Mouse (Mus musculus): Measurements from ENCODE around the gene Rrp1.
"Not testable (repeated sequence)": the region's sequence is repeated elsewhere in the genome, so short reads cannot be mapped to it uniquely, and the experiment has no call there.

Rrp1 gene

GRCm38 (mm10) chr10:78383567-78383966 lies 29.3 kb downstream of the Rrp1 start:
- no peak for DNase-seq (ENCODE audit: low spot score in 2 of 2)

DNA sequence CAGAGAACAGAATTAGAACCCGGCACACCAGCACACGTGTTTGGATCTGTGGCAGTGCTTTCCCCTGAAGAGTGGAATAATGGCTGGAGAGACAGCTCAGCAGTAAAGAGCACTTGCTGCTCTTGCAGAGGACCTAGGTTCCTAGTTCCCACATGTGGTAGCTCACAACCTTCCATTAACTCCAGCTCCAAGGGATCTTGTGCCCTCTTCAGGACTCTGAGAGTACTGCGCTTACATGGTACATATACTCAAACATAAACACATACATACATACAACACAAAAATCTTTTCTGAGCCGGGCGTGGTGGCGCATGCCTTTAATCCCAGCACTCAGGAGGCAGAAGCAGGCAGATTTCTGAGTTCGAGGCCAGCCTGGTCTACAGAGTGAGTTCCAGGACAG lies 34.3 kb downstream of the Rrp1 start:
- no peak for DNase-seq (ENCODE audit: low spot score in 2 of 2)

DNA sequence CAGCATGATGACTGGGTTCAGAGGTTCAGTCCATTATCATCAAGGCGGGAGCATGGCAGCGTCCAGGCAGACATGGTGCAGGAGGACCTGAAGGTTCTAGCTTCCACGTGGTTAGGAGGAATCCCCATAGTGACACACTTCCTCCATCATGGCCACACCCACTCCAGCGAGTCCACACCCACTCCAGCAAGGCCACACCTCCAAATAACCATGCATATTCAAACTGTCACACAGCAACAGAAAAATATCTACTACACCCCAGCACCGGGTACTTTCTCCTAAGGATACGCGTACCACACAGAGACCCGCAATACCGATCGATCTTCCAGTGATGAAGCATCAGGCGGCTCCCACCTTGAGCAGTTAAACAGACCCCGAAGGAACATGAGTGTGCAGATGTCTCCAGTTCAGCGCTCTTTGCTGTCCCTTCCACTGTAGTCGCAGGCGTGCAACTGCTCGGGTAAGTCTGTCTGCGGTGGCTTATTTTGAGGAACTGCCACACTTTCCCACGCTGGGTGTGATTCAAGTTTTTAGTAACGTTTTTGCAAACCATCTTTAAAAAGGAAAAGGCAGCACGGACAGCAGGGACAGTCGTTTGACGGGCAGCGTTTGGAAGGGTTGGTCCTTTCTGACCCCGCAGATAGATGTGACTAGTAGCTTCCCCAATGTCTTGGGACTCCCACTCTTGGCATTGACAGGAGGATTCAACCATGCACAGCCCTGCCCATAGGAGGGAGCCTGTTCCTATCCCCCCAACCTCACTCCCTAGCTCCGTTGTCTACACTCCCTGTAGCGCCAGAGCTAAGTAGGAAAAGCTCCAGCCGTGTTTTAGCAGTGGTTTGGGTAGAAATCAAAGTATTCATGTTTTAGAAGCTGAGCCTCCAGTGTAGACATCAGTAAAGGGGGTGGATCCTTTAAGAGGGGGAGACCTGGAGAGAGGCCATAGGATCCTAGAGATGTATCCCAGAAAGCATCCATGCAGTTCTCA lies 39.9 kb downstream of the Rrp1 start:
- DNase-seq (ENCODE audit: low spot score in 2 of 2), result peak; percentile 66 to 79

- no peak for DNase-seq (ENCODE audit: low spot score in 2 of 2)
Measured at GRCm38 (mm10) chr10:78371746-78372145, 41.1 kb downstream of the Rrp1 start.

- no peak for DNase-seq (ENCODE audit: low spot score in 2 of 2)
Measured at GRCm38 (mm10) chr10:78367586-78367985, 45.3 kb downstream of the Rrp1 start.

- DNase-seq (ENCODE audit: low spot score in 2 of 2), result peak; percentile 27 to 60
Measured at GRCm38 (mm10) chr10:78366851-78367312, 46.0 kb downstream of the Rrp1 start.

GRCm38 (mm10) chr10:78366195-78366834 lies 46.5 kb downstream of the Rrp1 start:
- no peak for DNase-seq (ENCODE audit: low spot score in 2 of 2)

DNA sequence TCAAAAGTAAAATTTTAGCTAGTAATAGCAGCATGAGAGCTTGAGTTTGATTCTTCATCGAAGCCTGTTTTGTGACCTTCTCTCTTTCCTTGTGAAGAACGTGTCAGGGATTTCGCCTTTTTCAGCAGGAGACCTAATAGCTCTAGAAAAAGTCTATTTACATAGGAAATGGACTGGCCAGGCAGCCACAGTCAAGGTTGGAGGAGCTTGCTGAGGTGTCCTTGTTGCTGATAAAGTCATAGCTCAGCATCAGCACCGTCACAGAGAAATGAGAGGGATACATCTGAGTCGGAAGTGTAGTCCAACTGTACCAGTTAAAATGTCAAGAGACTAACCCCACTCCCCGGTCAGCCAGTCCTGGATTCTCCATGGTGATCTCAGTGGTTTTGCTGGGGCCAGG lies 47.3 kb downstream of the Rrp1 start:
- DNase-seq (ENCODE audit: low spot score in 2 of 2), result peak in 1 of 2 experiments; percentile 35

DNA sequence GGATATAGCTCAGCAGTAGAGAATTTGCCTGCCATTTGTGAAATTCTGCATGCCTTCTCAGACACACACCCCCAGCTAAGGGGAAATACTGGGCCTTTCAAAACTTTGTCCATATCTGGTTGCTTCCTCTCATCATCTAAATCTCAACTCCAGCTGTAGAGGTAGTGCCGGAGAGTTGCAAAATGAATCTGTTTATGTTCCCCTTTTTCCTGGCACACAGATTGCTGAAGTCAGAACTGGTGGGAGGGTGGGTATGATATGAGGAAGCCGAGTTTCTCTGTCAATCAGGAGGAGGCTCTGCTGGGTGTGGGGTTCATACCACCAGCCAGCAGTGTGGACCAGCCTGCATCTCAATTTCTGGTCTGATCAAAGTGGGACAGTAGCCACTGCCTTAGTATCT lies 48.7 kb downstream of the Rrp1 start:
- DNase-seq (ENCODE audit: low spot score in 2 of 2), result peak; percentile 45 to 56

DNA sequence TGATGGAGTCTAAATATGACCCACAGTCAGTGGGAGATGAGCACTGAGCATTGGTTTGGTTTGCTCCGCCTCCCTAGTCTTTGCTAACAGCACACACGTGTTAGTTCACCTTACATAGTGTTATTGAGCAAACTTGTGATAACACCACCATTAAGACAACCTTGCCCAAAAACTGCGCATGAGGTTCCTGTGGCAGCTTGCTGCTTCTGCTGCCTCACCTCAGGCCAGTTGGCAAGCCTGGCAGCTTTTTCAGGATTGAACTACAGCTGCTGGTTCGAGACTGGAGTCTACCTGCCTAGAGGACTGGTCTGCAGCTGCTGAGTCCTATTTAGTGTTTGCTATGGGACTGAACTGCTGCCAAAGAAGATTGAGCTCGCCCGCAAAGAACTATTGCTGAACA lies 49.5 kb downstream of the Rrp1 start:
- no peak for DNase-seq (ENCODE audit: low spot score in 2 of 2)

GRCm38 (mm10) chr10:78361951-78362350 lies 50.9 kb downstream of the Rrp1 start:
- no peak for DNase-seq (ENCODE audit: low spot score in 2 of 2)

- no peak for DNase-seq (ENCODE audit: low spot score in 2 of 2)
Measured at GRCm38 (mm10) chr10:78360290-78360711, 52.5 kb downstream of the Rrp1 start.

GRCm38 (mm10) chr10:78358999-78359398 lies 53.8 kb downstream of the Rrp1 start:
- not testable (repeated sequence) for DNase-seq (ENCODE audit: low spot score in 2 of 2)

DNA sequence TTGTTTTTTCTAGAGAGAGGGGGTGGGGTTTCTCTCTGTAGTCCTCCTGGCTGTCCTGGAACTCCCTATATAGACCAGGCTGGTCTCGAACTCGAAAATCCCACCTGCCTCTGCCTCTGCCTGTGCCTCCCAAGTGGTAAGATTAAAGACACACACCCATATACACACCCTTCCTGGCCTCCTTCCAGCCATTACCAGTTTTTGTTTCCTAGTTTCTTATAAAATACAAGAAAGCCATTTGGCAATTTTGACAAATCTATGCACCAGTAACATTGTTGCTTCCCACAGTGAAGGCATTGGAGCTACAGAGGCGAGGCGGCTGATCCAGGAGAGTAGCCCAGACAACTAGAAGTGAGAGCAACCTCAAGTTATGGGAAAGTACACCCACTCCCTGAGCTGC lies 54.6 kb downstream of the Rrp1 start:
- no peak for DNase-seq (ENCODE audit: low spot score in 2 of 2)

DNA sequence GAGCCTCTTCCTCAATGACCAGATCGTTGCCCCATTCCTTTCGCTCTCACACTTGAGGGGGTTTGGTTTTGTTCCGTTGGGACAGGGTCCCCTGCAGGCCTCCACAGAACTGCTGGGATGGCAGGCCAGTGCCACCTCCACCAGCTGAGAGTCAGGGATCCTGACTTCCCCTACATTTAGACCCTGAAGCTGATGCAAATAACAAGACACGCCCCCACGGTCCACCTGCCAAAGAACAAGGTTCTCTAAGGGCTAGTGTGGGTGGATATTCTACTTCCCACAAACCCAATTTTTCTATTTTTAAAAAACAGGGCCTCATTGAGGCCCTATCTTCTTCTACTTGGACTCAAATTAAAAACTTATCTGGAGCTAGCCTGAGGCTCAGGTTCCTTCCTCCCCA lies 55.1 kb downstream of the Rrp1 start:
- DNase-seq (ENCODE audit: low spot score in 2 of 2), result no peak

- DNase-seq (ENCODE audit: low spot score in 2 of 2), result no peak
Measured at GRCm38 (mm10) chr10:78355931-78356593, 56.8 kb downstream of the Rrp1 start.

GRCm38 (mm10) chr10:78353196-78353595 lies 59.6 kb downstream of the Rrp1 start:
- no peak for DNase-seq (ENCODE audit: low spot score in 2 of 2)

GRCm38 (mm10) chr10:78352666-78353030 lies 60.2 kb downstream of the Rrp1 start:
- no peak for DNase-seq (ENCODE audit: low spot score in 2 of 2)

GRCm38 (mm10) chr10:78351887-78352665 lies 60.8 kb downstream of the Rrp1 start, which contains the start of gene Agpat3:
Gene Agpat3 (minus strand): TSS chr10:78352489.
- peak; percentile 49 to 53 for DNase-seq (ENCODE audit: low spot score in 2 of 2)

DNA sequence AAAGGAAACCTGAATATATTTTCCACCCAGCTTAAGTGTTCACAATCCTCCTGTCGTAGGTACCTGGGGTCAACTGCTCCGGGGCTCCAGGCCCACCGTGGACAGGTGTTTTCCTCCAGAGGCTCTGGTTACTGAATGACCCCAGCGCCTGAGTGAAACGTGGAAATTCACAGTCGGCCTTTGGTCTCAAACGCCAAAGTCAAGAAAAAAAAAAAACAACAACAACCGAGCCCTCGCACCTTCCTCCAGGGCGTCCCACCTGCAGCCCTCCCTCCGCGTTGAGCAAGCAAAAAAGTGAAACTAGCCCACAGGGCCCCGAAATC lies 61.3 kb downstream of the Rrp1 start:
- no peak for DNase-seq (ENCODE audit: low spot score in 2 of 2)

GRCm38 (mm10) chr10:78350796-78351556 lies 61.9 kb downstream of the Rrp1 start:
- no peak for DNase-seq (ENCODE audit: low spot score in 2 of 2)

Data from spleen, postnatal 36 days (tissue).